Mouse (Mus musculus): Measurements from ENCODE around the gene Mturn.

The Mturn gene

GRCm38 (mm10) chr6:54680891-54681745, at the start of gene Mturn:
Mturn (plus strand) TSS chr6:54681624.
- in situ Hi-C loops (cut with MboI, MseI), result no loop called here

- in situ Hi-C loops (cut with MboI, MseI), result no loop called here
Observed at GRCm38 (mm10) chr6:54639877-54640276, 41.5 kb upstream of the Mturn start.

GRCm38 (mm10) chr6:54641953-54642352, 39.5 kb upstream of the Mturn start:
- in situ Hi-C loops (cut with MboI, MseI), result no loop called here

GRCm38 (mm10) chr6:54643181-54643580, 38.2 kb upstream of the Mturn start:
- in situ Hi-C loops (cut with MboI, MseI), result no loop called here

- in situ Hi-C loops (cut with MboI, MseI), result no loop called here
Observed at GRCm38 (mm10) chr6:54655471-54656095, 25.8 kb upstream of the Mturn start.

GRCm38 (mm10) chr6:54657861-54658260, 23.6 kb upstream of the Mturn start:
- in situ Hi-C loops (cut with MboI, MseI), result no loop called here

- in situ Hi-C loops (cut with MboI, MseI), result no loop called here
Observed at GRCm38 (mm10) chr6:54669868-54670267, 11.6 kb upstream of the Mturn start.

GRCm38 (mm10) chr6:54672901-54673300, 8.5 kb upstream of the Mturn start:
- in situ Hi-C loops (cut with MboI, MseI), result no loop called here

GRCm38 (mm10) chr6:54679686-54680085, 1.7 kb upstream of the Mturn start:
- in situ Hi-C loops (cut with MboI, MseI), result no loop called here

- in situ Hi-C loops (cut with MboI, MseI), result no loop called here
Observed at GRCm38 (mm10) chr6:54681746-54682428, 463 bp downstream of the Mturn start.

- in situ Hi-C loops (cut with MboI, MseI), result no loop called here
Observed at GRCm38 (mm10) chr6:54684085-54684484, 2.7 kb downstream of the Mturn start.

- in situ Hi-C loops (cut with MboI, MseI), result no loop called here
Observed at GRCm38 (mm10) chr6:54685103-54685502, 3.7 kb downstream of the Mturn start.

- in situ Hi-C loops (cut with MboI, MseI), result no loop called here
Observed at GRCm38 (mm10) chr6:54685716-54686395, 4.4 kb downstream of the Mturn start.

GRCm38 (mm10) chr6:54686946-54687737, 5.7 kb downstream of the Mturn start:
- in situ Hi-C loops (cut with MboI, MseI), result no loop called here

GRCm38 (mm10) chr6:54688467-54689323, 7.3 kb downstream of the Mturn start:
- in situ Hi-C loops (cut with MboI, MseI), result no loop called here

- in situ Hi-C loops (cut with MboI, MseI), result no loop called here
Observed at GRCm38 (mm10) chr6:54689686-54690085, 8.3 kb downstream of the Mturn start.

- in situ Hi-C loops (cut with MboI, MseI), result no loop called here
Observed at GRCm38 (mm10) chr6:54690838-54691237, 9.4 kb downstream of the Mturn start.

GRCm38 (mm10) chr6:54691368-54692116, 10.1 kb downstream of the Mturn start:
- in situ Hi-C loops (cut with MboI, MseI), result no loop called here

- in situ Hi-C loops (cut with MboI, MseI), result no loop called here
Observed at GRCm38 (mm10) chr6:54692201-54692600, 10.8 kb downstream of the Mturn start.

Data from T-helper 2 cell (primary cell).